Mouse (Mus musculus) c-Kit-positive CD71-positive TER-119-positive erythroid progenitor cells, embryonic 14.5 days (primary cell): Measurements from ENCODE around the gene Unc5a.

Experiments used
- DNase-seq: peaks from one replicate; pipeline ENCODE4 v3.0.0-alpha.2; 2013; ENCODE audit warnings: low spot score

The Unc5a gene

GRCm38 (mm10) chr13:54955695-54956471 is 6.7 kb downstream of the Unc5a start:
- DNase-seq: no peak

- no peak for DNase-seq
Measured at GRCm38 (mm10) chr13:54957281-54957680, 8.1 kb downstream of the Unc5a start.

GRCm38 (mm10) chr13:54959059-54959701 is 10.0 kb downstream of the Unc5a start:
- DNase-seq: no peak

- no peak for DNase-seq
Measured at GRCm38 (mm10) chr13:54959842-54960241, 10.6 kb downstream of the Unc5a start.

GRCm38 (mm10) chr13:54960491-54960890 is 11.3 kb downstream of the Unc5a start:
- DNase-seq: no peak

GRCm38 (mm10) chr13:54965256-54965655 is 16.0 kb downstream of the Unc5a start:
- DNase-seq: no peak

- DNase-seq: no peak
Measured at GRCm38 (mm10) chr13:54967501-54967900, 18.3 kb downstream of the Unc5a start.

GRCm38 (mm10) chr13:54968636-54969035 is 19.4 kb downstream of the Unc5a start:
- DNase-seq: no peak

GRCm38 (mm10) chr13:54969513-54969912 is 20.3 kb downstream of the Unc5a start:
- no peak for DNase-seq

- DNase-seq: peak; percentile 15
Measured at GRCm38 (mm10) chr13:54970521-54971247, 21.5 kb downstream of the Unc5a start.

- DNase-seq: no peak
Measured at GRCm38 (mm10) chr13:54975546-54975945, 26.3 kb downstream of the Unc5a start.

GRCm38 (mm10) chr13:54978804-54979203 is 29.6 kb downstream of the Unc5a start:
- DNase-seq: no peak

- DNase-seq: no peak
Measured at GRCm38 (mm10) chr13:54980957-54981356, 31.7 kb downstream of the Unc5a start.

- no peak for DNase-seq
Measured at GRCm38 (mm10) chr13:54983001-54983400, 33.8 kb downstream of the Unc5a start.

GRCm38 (mm10) chr13:54983614-54984013 is 34.4 kb downstream of the Unc5a start:
- no peak for DNase-seq

GRCm38 (mm10) chr13:54987405-54987804 is 38.2 kb downstream of the Unc5a start:
- no peak for DNase-seq

- no peak for DNase-seq
Measured at GRCm38 (mm10) chr13:54988181-54988760, 39.1 kb downstream of the Unc5a start.

GRCm38 (mm10) chr13:54992215-54992614 is 43.0 kb downstream of the Unc5a start:
- DNase-seq: no peak

GRCm38 (mm10) chr13:54994576-54994975 is 45.4 kb downstream of the Unc5a start:
- DNase-seq: no peak

GRCm38 (mm10) chr13:54995161-54995560 is 46.0 kb downstream of the Unc5a start:
- no peak for DNase-seq

GRCm38 (mm10) chr13:54997568-54997967 is 48.4 kb downstream of the Unc5a start:
- no peak for DNase-seq

GRCm38 (mm10) chr13:55000433-55000832 is 51.2 kb downstream of the Unc5a start:
- DNase-seq: no peak

GRCm38 (mm10) chr13:55002090-55002489 is 52.9 kb downstream of the Unc5a start:
- no peak for DNase-seq
